Mouse (Mus musculus): ENCODE data around the gene Cmip. TPM values are rescaled to one million over a fixed set of nuclear protein-coding genes. Genes with fewer than 3 reads are reported as not detected.

Gene Cmip
- polyA plus RNA-seq, 1 experiment from 2014 or later: 131 TPM

DNA sequence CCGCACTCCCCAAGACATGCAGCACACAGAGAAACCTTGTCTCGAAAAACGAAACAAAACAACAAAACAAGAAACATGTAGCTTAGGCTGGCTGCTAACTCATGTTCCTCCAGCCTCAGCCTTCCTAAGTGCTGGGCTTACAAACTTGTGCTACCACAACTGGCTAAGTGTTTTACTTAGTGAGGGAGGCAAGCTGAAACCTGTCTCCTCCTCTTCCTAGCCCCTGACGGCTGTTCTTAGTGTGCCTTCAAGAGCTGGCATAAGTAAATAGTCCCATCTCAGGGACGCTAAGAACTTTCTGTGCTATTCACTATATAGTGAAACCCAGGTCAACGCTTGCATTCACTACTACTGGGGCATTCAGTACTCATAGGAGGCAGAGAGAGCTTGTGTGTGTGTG, 2.4 kb upstream of the Cmip start:
- H3K27ac ChIP-seq: no peak overlapping the region
- DNase-seq (ENCODE audit: low spot score) (no peak), ATAC-seq (ENCODE audit: low FRiP score) (no peak)
- H3K4me1 ChIP-seq (replicated peaks; ENCODE audit: control insufficient read depth, insufficient read depth, low read length): peaks cover 8% of the 10 kb centered on the region
- no peaks in the 10 kb centered on the region for H3K36me3 ChIP-seq (replicated peaks; ENCODE audit: control insufficient read depth, insufficient read depth)
- H3K9me3 ChIP-seq (ENCODE audit: control insufficient read depth, low read length): no peaks in the 10 kb centered on the region
- 86% methylated on average over 6 of the region's 6 CpGs for WGBS
- H3K27me3 ChIP-seq (ENCODE audit: control insufficient read depth, insufficient read depth, low read length): no peaks in the 10 kb centered on the region
- H3K4me2 ChIP-seq (replicated peaks): no peak overlapping the region
- H3K9ac ChIP-seq: no peak overlapping the region
- H3K4me3 ChIP-seq (replicated peaks; ENCODE audit: low read length): no peak overlapping the region

DNA sequence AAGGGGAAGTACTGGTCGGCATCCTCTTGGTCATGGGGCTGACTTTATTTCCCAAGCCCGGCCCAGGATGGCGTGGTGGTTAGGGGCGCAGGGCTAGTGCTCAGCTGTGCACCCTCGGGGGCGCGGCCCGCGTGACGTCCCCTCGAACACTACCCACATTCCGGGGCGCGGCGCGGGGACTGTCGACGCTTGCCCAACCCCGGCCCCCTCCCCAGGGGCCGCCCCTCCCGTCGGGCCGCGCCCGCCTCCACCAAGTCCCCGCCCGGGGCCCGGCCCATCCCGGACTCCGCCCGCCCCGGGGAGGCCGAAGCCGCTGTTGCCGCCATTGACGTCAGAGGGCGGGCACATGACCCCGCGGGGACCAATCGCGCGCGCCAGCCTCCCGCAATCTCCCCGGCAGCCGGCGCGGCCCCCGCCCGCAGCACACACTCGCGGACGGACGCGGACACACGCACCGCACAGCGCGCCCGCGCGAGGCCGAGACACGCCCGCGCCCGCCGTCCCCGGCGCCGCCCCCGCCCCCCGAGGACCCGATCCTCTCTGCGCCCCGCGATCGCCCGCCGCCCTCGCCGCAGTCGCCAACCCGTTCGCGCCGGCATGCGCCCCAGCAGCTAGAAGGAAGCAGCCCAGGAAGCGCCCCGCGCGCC, 449 bp upstream of the Cmip start:
- WGBS: under 1% methylated on average over 48 of the region's 92 CpGs
- peak overlapping the region; percentile 95 for H3K27ac ChIP-seq

DNA sequence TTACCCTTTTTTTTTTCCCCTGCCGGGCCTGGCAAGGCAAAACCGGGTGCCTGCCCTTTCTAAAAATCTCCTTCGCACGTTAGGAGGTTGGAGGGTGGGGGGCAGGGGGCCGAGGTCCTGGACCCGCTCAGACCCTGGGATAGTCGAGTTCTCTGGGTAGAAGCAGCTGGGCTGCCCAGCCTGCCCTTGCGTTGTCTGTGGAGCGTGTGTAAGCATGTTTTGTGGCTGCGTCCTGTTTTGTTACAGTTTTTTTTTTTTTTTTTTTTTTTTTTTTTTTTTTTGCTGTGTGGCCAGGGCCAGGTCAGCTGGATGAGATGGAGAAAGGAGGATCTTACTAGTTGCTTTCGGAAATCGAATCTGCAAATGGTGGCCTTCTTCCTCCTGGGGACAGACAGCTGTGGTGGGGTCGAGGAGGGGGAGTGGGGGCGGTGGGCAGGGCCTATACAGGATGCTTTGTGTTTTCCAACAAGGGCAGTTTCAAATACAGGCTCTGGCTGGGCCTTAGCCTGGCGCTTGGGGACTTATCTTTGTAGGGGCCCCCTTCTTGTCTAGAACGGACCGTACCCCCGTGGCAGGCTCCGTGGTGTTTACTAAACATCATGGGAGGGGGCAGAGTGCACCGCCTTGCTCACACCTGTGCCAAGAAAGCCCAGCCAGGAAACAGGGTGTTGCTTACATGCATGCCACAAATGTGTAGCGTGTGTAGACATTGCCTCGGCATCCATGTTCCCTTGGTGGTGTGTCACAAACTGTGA, 1.1 kb downstream of the Cmip start:
- peaks cover 42% of the 10 kb centered on the region for H3K4me1 ChIP-seq (replicated peaks; ENCODE audit: control insufficient read depth, insufficient read depth, low read length)
- ATAC-seq (ENCODE audit: low FRiP score) (no peak), DNase-seq (ENCODE audit: low spot score) (peak; percentile 49)

More for the DNA sequence above, 449 bp upstream of the Cmip start:
- Histone ChIP-seq H3K36me3 (replicated peaks; ENCODE audit: control insufficient read depth, insufficient read depth) (no peaks in the 10 kb centered on the region), H3K4me3 (replicated peaks; ENCODE audit: low read length) (peak overlapping the region; percentile 99), H3K27me3 (ENCODE audit: control insufficient read depth, insufficient read depth, low read length) (no peaks in the 10 kb centered on the region), H3K9me3 (ENCODE audit: control insufficient read depth, low read length) (no peaks in the 10 kb centered on the region), H3K9ac (peak overlapping the region; percentile 99), H3K4me1 (replicated peaks; ENCODE audit: control insufficient read depth, insufficient read depth, low read length) (peaks cover 26% of the 10 kb centered on the region), H3K4me2 (replicated peaks) (peak overlapping the region; percentile 94)
- ATAC-seq (ENCODE audit: low FRiP score): peak; percentile 87
- DNase-seq (ENCODE audit: low spot score): peak; percentile 91

DNA sequence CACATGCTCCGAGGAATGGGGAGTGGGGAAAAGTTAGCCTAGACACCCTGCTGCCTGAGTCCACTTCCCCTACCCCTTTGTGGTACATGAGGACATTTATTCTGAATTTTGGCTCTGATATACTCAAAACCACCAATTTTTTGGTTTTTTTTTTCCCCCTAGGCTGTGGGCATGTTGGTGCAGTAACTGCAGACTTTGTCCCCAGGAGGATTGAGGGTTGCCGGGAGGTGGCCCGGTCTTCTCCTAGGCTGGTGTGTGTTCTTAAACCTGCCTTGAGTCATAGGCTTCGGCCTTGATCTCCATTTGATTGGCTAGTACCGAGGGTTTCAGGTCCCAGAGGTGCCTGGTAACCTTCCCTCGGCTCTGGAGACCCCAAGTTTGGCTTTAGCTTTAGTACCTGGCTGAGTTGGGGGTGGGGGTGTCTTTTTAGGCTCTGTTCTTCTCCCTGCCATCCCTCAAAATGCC, 1.7 kb downstream of the Cmip start:
- 24% methylated on average over 6 of the region's 6 CpGs for WGBS
- Histone ChIP-seq H3K4me1 (replicated peaks; ENCODE audit: control insufficient read depth, insufficient read depth, low read length) (peaks cover 48% of the 10 kb centered on the region), H3K4me2 (replicated peaks) (peak overlapping the region; percentile 94)

More for the DNA sequence above, 1.1 kb downstream of the Cmip start:
- Histone ChIP-seq H3K9ac (peak overlapping the region; percentile 99), H3K4me2 (replicated peaks) (peak overlapping the region; percentile 94), H3K9me3 (ENCODE audit: control insufficient read depth, low read length) (no peaks in the 10 kb centered on the region), H3K27me3 (ENCODE audit: control insufficient read depth, insufficient read depth, low read length) (no peaks in the 10 kb centered on the region), H3K4me3 (replicated peaks; ENCODE audit: low read length) (peak overlapping the region; percentile 99), H3K27ac (peak overlapping the region; percentile 95), H3K36me3 (replicated peaks; ENCODE audit: control insufficient read depth, insufficient read depth) (no peaks in the 10 kb centered on the region)
- 3% methylated on average over 22 of the region's 22 CpGs for WGBS

DNA sequence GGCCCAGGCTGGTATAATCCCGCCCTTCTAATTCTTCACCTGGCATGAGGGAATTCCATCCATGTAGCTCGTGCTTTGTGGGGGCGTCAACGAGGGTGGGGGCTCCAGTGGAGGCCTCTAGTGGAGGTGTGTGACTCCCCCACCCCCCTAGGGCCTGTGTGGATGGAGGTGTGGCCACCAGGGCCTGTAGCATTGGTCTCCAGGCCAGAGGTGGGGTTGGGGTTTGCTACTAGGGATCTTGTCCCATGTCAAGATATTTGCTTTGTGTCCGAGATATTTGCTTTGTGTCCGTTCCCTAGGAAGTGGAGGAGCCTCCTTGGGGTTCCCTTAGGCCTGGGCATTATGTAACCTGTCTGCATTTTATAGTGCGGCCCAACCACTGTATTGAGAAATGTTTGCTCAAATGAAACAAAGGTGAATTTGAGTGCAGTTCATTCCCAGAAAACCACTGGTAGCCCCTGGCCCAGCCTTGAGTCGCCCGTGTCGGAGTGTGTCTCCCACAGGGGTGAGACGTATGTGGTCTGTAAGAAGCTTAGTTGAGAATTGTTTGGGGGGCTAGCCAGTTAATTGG, 2.7 kb downstream of the Cmip start:
- Histone ChIP-seq H3K36me3 (replicated peaks; ENCODE audit: control insufficient read depth, insufficient read depth) (no peaks in the 10 kb centered on the region), H3K4me2 (replicated peaks) (peak overlapping the region; percentile 94), H3K27ac (peak overlapping the region; percentile 95), H3K27me3 (ENCODE audit: control insufficient read depth, insufficient read depth, low read length) (no peaks in the 10 kb centered on the region), H3K4me3 (replicated peaks; ENCODE audit: low read length) (peak overlapping the region; percentile 99), H3K4me1 (replicated peaks; ENCODE audit: control insufficient read depth, insufficient read depth, low read length) (peaks cover 48% of the 10 kb centered on the region), H3K9ac (peak overlapping the region; percentile 99), H3K9me3 (ENCODE audit: control insufficient read depth, low read length) (no peaks in the 10 kb centered on the region)
- ATAC-seq (ENCODE audit: low FRiP score) (no peak), DNase-seq (ENCODE audit: low spot score) (no peak)
- 42% methylated on average over 11 of the region's 11 CpGs for WGBS

More for the DNA sequence above, 1.7 kb downstream of the Cmip start:
- Histone ChIP-seq H3K27me3 (ENCODE audit: control insufficient read depth, insufficient read depth, low read length) (no peaks in the 10 kb centered on the region), H3K27ac (peak overlapping the region; percentile 95), H3K9ac (peak overlapping the region; percentile 99), H3K36me3 (replicated peaks; ENCODE audit: control insufficient read depth, insufficient read depth) (no peaks in the 10 kb centered on the region), H3K4me3 (replicated peaks; ENCODE audit: low read length) (peak overlapping the region; percentile 99), H3K9me3 (ENCODE audit: control insufficient read depth, low read length) (no peaks in the 10 kb centered on the region)
- DNase-seq (ENCODE audit: low spot score): no peak
- no peak for ATAC-seq (ENCODE audit: low FRiP score)

DNA sequence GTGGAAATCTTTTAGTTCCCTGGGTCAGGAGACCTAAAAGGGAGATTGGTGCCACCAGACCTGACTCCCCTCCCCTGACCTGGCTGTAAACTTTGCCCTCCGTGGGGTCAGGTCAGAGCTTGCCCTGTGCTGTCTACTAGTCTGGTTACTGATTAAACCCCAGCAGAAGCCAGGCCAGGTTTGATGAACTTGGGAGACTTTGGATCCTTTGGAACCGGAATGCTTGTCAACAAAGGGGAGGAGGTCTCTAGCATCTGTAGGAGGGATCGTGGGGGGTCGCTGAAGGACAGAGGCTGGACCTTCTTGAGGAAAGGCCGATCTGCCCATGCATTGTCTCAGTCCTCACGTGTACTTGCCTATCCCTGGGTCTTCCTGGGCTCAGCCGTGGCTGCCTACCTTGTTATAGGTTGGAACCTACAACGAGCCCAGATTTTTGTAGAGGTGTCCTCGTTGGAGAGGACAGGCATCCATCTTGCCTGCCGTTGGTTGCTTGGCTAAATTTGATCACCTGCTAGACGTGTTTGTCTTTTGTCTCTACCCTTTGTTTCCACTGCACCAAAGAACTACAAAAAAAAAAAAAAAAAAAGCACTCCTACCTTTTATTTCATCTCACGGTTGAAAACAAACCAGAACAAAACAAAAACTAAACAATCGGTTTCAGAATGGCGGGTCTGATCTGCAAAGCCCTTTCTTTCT, 3.5 kb downstream of the Cmip start:
- no peaks in the 10 kb centered on the region for H3K9me3 ChIP-seq (ENCODE audit: control insufficient read depth, low read length)
- peak overlapping the region; percentile 94 for H3K4me2 ChIP-seq (replicated peaks)
- WGBS: 9% methylated on average over 14 of the region's 14 CpGs
- H3K27me3 ChIP-seq (ENCODE audit: control insufficient read depth, insufficient read depth, low read length): no peaks in the 10 kb centered on the region
- peak overlapping the region; percentile 99 for H3K4me3 ChIP-seq (replicated peaks; ENCODE audit: low read length)
- no peak for ATAC-seq (ENCODE audit: low FRiP score)
- peak overlapping the region; percentile 95 for H3K27ac ChIP-seq
- H3K36me3 ChIP-seq (replicated peaks; ENCODE audit: control insufficient read depth, insufficient read depth): no peaks in the 10 kb centered on the region
- DNase-seq (ENCODE audit: low spot score): peak; percentile 32
- peaks cover 48% of the 10 kb centered on the region for H3K4me1 ChIP-seq (replicated peaks; ENCODE audit: control insufficient read depth, insufficient read depth, low read length)
- H3K9ac ChIP-seq: peak overlapping the region; percentile 99

DNA sequence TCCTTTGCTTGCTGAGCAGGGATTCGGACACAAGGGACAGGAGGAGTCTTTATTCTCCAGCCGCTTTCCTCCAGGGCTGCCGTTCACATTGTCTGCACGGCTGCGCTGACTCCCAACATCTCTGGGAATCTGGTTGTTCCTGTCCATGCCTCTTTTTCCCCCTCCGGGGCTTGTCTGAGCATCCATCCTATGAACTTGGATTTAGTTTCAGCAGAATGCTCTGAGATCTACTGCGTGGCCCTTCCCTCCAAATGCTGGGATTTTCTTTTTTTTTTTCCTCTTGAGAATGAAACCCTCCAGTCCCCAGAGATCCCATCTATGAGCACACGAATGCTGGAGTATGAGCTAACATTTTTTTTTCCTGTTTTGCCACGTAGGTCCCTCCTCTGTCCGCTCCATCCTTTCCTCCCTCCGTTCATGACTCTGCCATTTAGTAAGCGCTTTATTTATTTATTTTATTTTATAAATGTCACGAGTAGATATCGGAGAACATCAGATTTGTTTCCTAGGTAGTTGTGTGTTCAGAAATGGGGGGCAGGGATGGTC, 4.1 kb downstream of the Cmip start:
- peak; percentile 53 for DNase-seq (ENCODE audit: low spot score)
- 18% methylated on average over 14 of the region's 14 CpGs for WGBS

DNA sequence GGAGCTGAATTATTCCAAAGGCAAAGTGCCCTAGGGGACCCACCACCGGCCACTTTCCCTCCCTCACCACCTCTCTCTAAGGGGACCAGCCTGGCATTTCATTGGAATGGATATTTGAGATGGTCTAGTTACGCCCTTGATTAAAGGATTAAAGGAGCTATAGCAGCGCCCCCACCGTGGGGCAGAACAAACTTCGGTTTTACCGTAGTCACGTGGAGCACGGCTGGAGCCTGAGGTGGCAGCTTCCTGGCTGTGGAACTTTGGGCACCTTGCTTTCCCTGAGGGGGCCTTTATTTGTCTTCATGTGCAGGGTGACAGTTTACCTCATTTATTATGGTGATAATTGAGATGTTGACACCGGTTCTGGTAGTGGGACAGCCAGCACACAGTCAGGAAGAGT, 4.8 kb downstream of the Cmip start:
- Histone ChIP-seq H3K36me3 (replicated peaks; ENCODE audit: control insufficient read depth, insufficient read depth) (no peaks in the 10 kb centered on the region), H3K9ac (peak overlapping the region; percentile 99), H3K27ac (peak overlapping the region; percentile 95; the same call in 1 of the 2 replicates), H3K4me2 (replicated peaks) (peak overlapping the region; percentile 94), H3K4me1 (replicated peaks; ENCODE audit: control insufficient read depth, insufficient read depth, low read length) (peaks cover 48% of the 10 kb centered on the region), H3K4me3 (replicated peaks; ENCODE audit: low read length) (peak overlapping the region; percentile 99), H3K9me3 (ENCODE audit: control insufficient read depth, low read length) (no peaks in the 10 kb centered on the region), H3K27me3 (ENCODE audit: control insufficient read depth, insufficient read depth, low read length) (no peaks in the 10 kb centered on the region)
- WGBS: 15% methylated on average over 9 of the region's 9 CpGs
- no peak for DNase-seq (ENCODE audit: low spot score)
- ATAC-seq (ENCODE audit: low FRiP score): no peak

More for the DNA sequence above, 4.1 kb downstream of the Cmip start:
- H3K27me3 ChIP-seq (ENCODE audit: control insufficient read depth, insufficient read depth, low read length): no peaks in the 10 kb centered on the region
- ATAC-seq (ENCODE audit: low FRiP score): no peak
- peak overlapping the region; percentile 95 for H3K27ac ChIP-seq
- H3K36me3 ChIP-seq (replicated peaks; ENCODE audit: control insufficient read depth, insufficient read depth): no peaks in the 10 kb centered on the region
- H3K9me3 ChIP-seq (ENCODE audit: control insufficient read depth, low read length): no peaks in the 10 kb centered on the region
- peak overlapping the region; percentile 94 for H3K4me2 ChIP-seq (replicated peaks)
- H3K4me1 ChIP-seq (replicated peaks; ENCODE audit: control insufficient read depth, insufficient read depth, low read length): peaks cover 48% of the 10 kb centered on the region
- H3K4me3 ChIP-seq (replicated peaks; ENCODE audit: low read length): peak overlapping the region; percentile 99
- peak overlapping the region; percentile 99 for H3K9ac ChIP-seq
